Mouse (Mus musculus) ES-Bruce4 (cell line): ENCODE results near the gene Mrps16.

Source experiments
- CTCF ChIP-seq: IDR thresholded peaks from one replicate; pipeline ENCODE4 v1.8.1; 2011; ENCODE audit warnings: low read depth, low read length
- EP300 ChIP-seq: IDR thresholded peaks from 2 replicates; pipeline ENCODE4 v1.6.1; 2011; ENCODE audit warnings: low read depth, low read length; ENCODE audit not compliant: insufficient read depth
- POLR2A ChIP-seq: IDR thresholded peaks from one replicate; pipeline ENCODE4 v1.8.1; 2011; ENCODE audit warnings: low read length; ENCODE audit not compliant: insufficient read depth

DNA sequence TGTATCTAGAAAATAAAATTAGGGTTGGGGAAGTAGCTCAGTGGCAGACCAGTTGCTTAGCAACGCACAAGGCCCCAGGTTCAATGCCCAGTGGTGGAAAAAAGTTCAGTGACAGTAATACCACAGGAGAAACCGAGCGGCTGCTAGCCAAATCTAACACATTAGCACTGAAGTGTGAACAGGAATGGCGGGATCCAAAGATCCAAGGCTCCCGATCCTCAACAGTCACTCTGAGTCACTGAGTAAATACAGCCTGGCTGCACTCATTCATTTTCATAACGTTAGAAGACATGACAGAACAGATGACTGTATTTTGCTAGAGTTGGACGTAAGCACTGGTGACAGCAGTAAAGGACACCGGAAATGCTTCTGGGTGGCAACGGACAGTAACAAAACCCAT lies 47.5 kb downstream of the Mrps16 start:
- TF ChIP-seq POLR2A (no peak), CTCF (no peak), EP300 (no peak)
